Mouse (Mus musculus): ENCODE data around the gene Casr. TPM values are rescaled to one million over a fixed set of nuclear protein-coding genes. Genes with fewer than 3 reads are reported as not detected.
A peak's percentile ranks its signal among the peaks of the same experiment; 100 is the strongest.

Casr gene
- polyA plus RNA-seq (2015; fragmentation: Nextera tagmentation; extraction: Ambion mirVana) = 0.09 and 0.12 TPM in 2 replicates

DNA sequence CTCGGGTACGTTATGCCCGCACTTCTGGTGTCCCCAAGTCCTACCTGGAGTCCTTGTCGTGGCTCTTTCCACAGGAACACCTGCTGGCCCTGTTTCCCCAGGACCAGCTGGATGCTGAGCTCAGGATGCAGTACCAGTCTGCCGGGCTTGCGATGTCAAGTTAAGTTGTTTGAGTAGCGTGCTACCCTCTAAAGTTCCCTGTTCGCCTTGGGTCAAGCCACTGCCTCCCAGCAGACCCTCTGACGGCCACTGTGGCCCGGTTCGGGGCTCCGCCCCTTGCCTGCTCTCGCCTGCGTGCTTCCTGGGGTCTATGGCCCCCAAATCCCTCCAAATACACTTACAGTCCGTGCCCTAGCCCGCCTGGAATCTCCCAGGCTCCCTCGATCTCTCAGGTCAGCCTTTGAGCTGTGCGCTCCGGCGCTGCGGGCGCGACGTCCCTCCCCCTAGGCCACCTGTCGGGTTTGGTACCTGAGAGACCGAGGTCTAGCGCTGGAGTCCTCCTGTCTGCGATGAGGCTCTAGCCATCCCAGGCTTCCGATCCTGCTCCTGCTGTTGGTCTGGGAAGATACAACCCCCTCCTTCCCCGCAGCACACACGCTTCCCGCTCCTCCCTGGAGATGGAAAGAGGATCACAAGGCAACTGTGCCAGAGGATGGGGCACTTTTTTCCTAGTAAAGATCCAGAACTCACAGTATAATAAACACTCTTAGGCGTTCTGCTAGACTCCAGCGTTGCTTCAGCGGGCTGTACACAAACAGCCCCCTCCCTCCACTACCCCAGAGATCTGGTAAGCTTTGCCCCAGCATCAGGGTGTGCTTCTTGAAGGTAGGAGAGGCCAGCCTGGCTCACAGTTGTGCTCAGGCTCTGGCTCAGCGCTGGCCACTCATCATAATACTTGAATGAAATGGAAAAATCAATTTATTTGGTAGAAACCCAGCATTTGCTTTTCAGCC is at the start of gene Casr:
Gene Casr, minus strand, starts transcription at position 756 of the 953 bp plus-strand sequence.
- ATAC-seq (ENCODE audit: insufficient read depth, low FRiP score, low read depth) = no peak

DNA sequence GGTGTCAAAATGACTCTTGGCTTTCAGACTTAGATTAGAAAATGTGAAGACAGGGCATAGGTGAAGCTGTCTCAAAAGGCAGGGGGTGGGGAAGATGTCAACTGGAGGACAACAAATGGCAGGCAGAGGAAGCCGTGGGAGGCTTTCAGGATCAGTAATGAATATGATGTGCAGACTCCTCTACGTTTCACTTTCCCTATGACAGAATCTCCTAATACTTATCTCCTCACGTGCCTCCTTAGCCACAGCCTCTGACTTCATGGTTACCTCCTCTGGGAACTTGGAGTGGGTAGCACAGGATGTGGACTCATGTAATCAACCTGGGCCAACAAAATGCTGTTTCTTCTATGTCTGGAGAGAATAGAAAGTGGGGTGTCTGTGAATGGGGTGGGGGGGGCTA is 40.7 kb upstream of the Casr start:
- Histone ChIP-seq H3K9ac (no peak overlapping the region), H3K4me1 (no peaks in the 10 kb centered on the region), H3K4me3 (replicated peaks) (no peak overlapping the region), H3K36me3 (no peaks in the 10 kb centered on the region), H3K27me3 (replicated peaks) (no peaks in the 10 kb centered on the region), H3K27ac (no peak overlapping the region), H3K9me3 (no peaks in the 10 kb centered on the region), H3K4me2 (no peak overlapping the region)
- 60% methylated on average over 3 of the region's 3 CpGs for WGBS
- no peak for ATAC-seq (ENCODE audit: insufficient read depth, low FRiP score, low read depth)

More for the DNA sequence above, at the start of gene Casr:
- Histone ChIP-seq H3K27ac (no peak within 1 kb of the TSS), H3K4me1 (peaks cover 9% of the 10 kb centered on the region), H3K9ac (no peak within 1 kb of the TSS), H3K4me3 (replicated peaks) (peak within 1 kb of the TSS; percentile 27), H3K9me3 (no peaks in the 10 kb centered on the region), H3K36me3 (no peaks in the 10 kb centered on the region), H3K4me2 (peak within 1 kb of the TSS; percentile 64), H3K27me3 (replicated peaks) (peaks cover 12% of the 10 kb centered on the region)
- WGBS = 3% methylated on average over 36 of the region's 36 CpGs

DNA sequence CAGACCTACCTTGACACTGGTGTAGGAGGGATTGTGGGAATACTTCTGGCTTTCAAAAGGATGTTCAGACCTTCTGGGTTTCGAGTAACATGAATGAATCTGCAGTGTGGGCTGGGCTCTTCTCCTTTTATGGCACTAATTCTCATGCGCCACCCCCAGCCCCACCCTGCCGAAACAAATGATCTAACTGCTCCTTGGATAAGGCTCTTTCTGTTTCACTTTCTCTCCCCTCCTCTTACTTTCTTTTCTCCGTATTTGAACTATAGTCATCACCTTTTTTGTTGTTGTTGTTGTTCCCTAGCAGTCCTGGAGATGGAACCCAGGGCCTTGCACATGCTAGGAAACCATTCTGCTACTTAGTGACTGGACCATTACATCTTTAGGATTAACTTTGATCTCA is 36.3 kb upstream of the Casr start:
- ATAC-seq (ENCODE audit: insufficient read depth, low FRiP score, low read depth) = no peak
- H3K4me2 ChIP-seq = no peak overlapping the region

DNA sequence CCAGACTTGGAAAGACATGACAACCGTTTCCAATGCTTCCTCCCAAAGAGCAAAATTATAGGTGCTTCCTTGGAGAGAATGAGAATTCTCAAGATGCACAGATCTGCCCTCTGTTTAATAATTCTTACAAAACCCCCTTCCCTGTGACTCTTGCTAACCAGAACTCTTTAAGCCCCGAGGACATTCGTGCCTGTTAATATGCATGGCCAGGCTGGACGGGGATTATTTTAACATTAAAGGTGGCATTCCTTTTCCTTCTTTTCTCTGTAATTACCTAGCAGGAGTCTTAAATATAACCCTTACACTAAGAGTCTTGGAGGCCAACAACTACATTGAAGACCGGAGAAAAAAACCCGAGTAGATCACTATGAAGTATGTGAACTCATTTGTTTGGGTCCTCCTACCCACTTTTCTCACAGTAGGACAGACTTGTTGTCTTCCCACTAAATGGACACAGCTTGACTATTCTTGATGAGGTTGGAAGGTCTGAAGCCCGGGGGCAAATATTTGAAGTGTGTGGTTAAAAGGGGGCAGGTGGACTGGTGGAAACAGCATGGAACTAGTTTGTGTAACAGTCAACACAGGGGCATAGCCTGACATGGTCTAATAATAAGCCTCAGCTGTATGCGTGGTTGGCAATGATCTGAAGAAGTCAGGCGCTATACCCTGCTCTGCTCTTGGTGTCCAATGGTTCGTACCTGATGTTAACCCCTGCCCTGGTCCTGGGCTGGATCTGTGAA is 34.9 kb upstream of the Casr start:
- WGBS = 88% methylated on average over 10 of the region's 10 CpGs
- H3K27ac ChIP-seq = no peak overlapping the region
- no peak overlapping the region for H3K4me3 ChIP-seq (replicated peaks)
- H3K36me3 ChIP-seq = no peaks in the 10 kb centered on the region
- no peaks in the 10 kb centered on the region for H3K27me3 ChIP-seq (replicated peaks)
- H3K9ac ChIP-seq = no peak overlapping the region
- H3K4me2 ChIP-seq = no peak overlapping the region
- H3K4me1 ChIP-seq = no peaks in the 10 kb centered on the region
- no peaks in the 10 kb centered on the region for H3K9me3 ChIP-seq
- no peak for ATAC-seq (ENCODE audit: insufficient read depth, low FRiP score, low read depth)

More for the DNA sequence above, 36.3 kb upstream of the Casr start:
- no peaks in the 10 kb centered on the region for H3K27me3 ChIP-seq (replicated peaks)
- WGBS = 69% methylated on average over 4 of the region's 4 CpGs
- H3K9me3 ChIP-seq = no peaks in the 10 kb centered on the region
- H3K9ac ChIP-seq = no peak overlapping the region
- H3K4me1 ChIP-seq = no peaks in the 10 kb centered on the region
- no peaks in the 10 kb centered on the region for H3K36me3 ChIP-seq
- H3K27ac ChIP-seq = no peak overlapping the region
- H3K4me3 ChIP-seq (replicated peaks) = no peak overlapping the region

DNA sequence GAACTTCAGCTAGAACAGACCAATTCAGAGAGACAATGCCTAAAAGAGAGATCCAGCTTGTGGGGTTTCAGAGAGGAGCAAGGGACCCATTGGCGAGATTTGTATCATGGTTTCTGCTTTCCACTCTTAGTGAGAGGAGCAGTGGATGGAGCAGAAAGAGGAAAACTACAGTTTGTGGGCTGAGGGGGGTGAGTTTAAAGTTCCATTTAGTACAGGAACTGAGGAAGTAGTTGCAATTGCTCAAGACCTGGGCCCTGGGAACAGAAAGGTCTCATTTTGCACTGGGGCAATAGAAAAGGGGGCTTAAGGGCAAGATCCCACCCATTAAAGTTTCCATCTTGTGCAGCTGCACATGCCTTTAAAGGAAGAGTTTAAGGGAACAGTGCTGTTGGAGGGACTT is 28.0 kb upstream of the Casr start:
- no peaks in the 10 kb centered on the region for H3K36me3 ChIP-seq
- no peaks in the 10 kb centered on the region for H3K9me3 ChIP-seq
- H3K27me3 ChIP-seq (replicated peaks) = no peaks in the 10 kb centered on the region
- H3K4me1 ChIP-seq = no peaks in the 10 kb centered on the region
- no peak overlapping the region for H3K4me3 ChIP-seq (replicated peaks)
- H3K4me2 ChIP-seq = no peak overlapping the region
- WGBS = 70% methylated on average over 1 of the region's 1 CpGs
- no peak for ATAC-seq (ENCODE audit: insufficient read depth, low FRiP score, low read depth)
- H3K9ac ChIP-seq = no peak overlapping the region
- no peak overlapping the region for H3K27ac ChIP-seq

DNA sequence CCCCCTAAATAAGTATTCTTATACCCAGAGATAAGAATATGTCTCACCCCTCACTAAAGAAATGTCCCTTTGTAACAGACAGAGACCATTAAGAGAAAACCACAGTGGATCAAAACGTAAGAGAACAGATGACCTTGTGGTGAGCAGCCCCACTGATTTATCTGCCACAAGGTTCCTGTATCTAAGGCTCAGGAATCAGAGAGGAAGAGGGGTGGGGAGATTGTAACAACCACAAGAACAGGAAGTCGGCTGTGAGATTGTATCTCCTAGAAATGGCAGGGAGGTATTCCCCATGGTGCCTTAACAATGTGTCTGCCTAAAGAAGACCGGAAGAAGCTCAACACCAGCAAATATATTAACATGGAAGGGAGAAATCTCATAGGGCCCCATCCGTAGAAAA is 26.0 kb upstream of the Casr start:
- H3K9me3 ChIP-seq = no peaks in the 10 kb centered on the region
- no peak overlapping the region for H3K9ac ChIP-seq
- WGBS = 62% methylated on average over 4 of the region's 4 CpGs
- H3K27ac ChIP-seq = no peak overlapping the region
- no peaks in the 10 kb centered on the region for H3K27me3 ChIP-seq (replicated peaks)
- no peak overlapping the region for H3K4me3 ChIP-seq (replicated peaks)
- no peak for ATAC-seq (ENCODE audit: insufficient read depth, low FRiP score, low read depth)
- H3K4me1 ChIP-seq = no peaks in the 10 kb centered on the region
- H3K4me2 ChIP-seq = no peak overlapping the region
- H3K36me3 ChIP-seq = no peaks in the 10 kb centered on the region

DNA sequence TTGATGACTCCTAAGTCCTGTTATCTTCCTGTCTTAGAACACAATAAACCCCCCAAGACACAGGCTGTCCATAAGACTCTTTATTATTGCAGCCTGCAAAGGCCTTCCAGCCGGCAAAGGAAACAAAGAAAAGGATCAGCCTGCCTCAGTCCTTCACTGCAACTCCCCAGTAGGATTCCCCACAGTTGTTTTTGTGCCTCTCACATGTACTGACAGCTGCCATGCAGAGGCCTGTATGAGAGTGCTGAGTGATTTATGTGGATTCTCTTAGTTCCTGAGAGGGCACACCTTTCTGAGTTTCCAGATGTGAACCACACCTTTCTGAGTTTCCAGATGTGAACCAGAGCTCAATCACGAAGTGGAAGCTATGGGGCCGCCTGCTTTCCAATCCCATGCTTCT is 20.1 kb upstream of the Casr start:
- no peak overlapping the region for H3K4me2 ChIP-seq
- no peaks in the 10 kb centered on the region for H3K27me3 ChIP-seq (replicated peaks)
- H3K27ac ChIP-seq = no peak overlapping the region
- no peak overlapping the region for H3K9ac ChIP-seq
- no peaks in the 10 kb centered on the region for H3K4me1 ChIP-seq
- no peak for ATAC-seq (ENCODE audit: insufficient read depth, low FRiP score, low read depth)
- H3K36me3 ChIP-seq = no peaks in the 10 kb centered on the region
- WGBS = 55% methylated on average over 3 of the region's 3 CpGs
- H3K4me3 ChIP-seq (replicated peaks) = no peak overlapping the region
- no peaks in the 10 kb centered on the region for H3K9me3 ChIP-seq

DNA sequence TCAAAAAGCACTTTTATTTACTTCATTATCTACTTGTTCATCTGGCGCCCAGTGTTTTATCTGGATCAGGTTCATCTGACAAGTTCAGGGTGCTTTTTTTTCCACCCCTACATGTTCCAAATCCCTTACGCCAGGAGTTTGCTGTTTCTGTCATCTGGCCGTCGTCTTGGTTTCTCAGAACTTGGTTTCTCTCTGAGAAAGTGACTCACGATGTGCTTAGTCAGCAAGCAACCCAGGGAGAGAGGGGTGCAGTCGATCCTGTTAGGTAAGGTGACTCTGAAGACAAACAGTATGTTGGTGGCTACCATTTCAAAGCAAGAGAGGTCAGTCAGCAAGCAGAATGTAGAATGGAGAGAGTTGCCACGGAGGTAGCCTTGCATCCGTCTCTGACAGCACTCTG is 10.0 kb upstream of the Casr start:
- no peaks in the 10 kb centered on the region for H3K4me1 ChIP-seq
- H3K9me3 ChIP-seq = no peaks in the 10 kb centered on the region
- no peak overlapping the region for H3K4me2 ChIP-seq
- no peak overlapping the region for H3K27ac ChIP-seq
- no peaks in the 10 kb centered on the region for H3K27me3 ChIP-seq (replicated peaks)
- WGBS = 56% methylated on average over 8 of the region's 8 CpGs
- H3K36me3 ChIP-seq = no peaks in the 10 kb centered on the region
- ATAC-seq (ENCODE audit: insufficient read depth, low FRiP score, low read depth) = no peak
- H3K9ac ChIP-seq = no peak overlapping the region
- no peak overlapping the region for H3K4me3 ChIP-seq (replicated peaks)

DNA sequence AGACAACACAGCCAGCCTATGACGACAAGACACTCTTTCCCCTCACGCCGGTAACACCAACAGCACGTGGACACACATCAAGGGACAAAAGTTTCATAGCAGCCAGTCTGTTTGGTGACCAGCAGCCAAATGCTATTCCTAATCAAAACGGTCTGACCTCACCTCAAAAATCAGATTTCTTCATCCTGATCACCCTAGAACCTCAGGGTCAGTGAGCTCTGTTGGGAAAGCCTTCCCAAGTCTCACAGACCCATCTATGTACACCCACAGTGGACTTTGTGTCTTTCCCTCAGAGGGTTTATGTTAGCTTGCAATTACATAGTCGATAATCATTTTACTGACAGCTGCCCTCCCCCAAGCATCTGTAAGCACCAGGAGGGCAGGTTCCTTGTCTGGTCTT is 2.4 kb downstream of the Casr start:
- H3K36me3 ChIP-seq = no peaks in the 10 kb centered on the region
- no peak overlapping the region for H3K9ac ChIP-seq
- no peak for ATAC-seq (ENCODE audit: insufficient read depth, low FRiP score, low read depth)
- H3K9me3 ChIP-seq = no peaks in the 10 kb centered on the region
- H3K4me1 ChIP-seq = peaks cover 9% of the 10 kb centered on the region
- 75% methylated on average over 6 of the region's 6 CpGs for WGBS
- H3K4me2 ChIP-seq = no peak overlapping the region
- H3K27me3 ChIP-seq (replicated peaks) = peaks cover 12% of the 10 kb centered on the region
- no peak overlapping the region for H3K4me3 ChIP-seq (replicated peaks)
- H3K27ac ChIP-seq = no peak overlapping the region

DNA sequence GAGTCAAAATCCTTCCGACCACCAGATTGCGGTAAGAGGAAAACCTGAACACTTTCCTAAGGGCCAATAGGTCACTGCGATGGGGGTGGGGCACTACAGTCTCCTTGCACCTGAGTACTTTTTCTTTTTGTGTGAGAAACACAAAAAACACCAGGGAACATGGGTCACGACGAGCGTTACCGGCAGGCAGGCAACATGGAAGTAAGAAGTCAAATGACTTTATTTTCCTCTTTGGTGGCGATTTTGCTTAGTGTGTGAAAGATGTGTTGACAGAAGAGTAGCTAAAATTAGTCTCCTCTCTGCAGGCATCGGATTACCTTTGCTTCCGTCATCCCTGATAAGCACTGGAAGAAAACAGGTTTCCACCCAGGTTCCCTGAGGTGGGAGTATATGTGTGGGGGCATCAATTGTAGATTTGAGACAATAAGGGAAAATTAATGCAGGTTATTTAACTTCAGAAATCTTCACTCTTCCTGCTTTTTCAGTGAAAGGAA is 6.2 kb downstream of the Casr start:
- Histone ChIP-seq H3K4me3 (replicated peaks) (no peak overlapping the region), H3K36me3 (no peaks in the 10 kb centered on the region), H3K27me3 (replicated peaks) (no peaks in the 10 kb centered on the region), H3K9ac (no peak overlapping the region), H3K27ac (no peak overlapping the region), H3K9me3 (no peaks in the 10 kb centered on the region), H3K4me2 (no peak overlapping the region), H3K4me1 (no peaks in the 10 kb centered on the region)
- ATAC-seq (ENCODE audit: insufficient read depth, low FRiP score, low read depth) = no peak
- WGBS = 59% methylated on average over 10 of the region's 10 CpGs

DNA sequence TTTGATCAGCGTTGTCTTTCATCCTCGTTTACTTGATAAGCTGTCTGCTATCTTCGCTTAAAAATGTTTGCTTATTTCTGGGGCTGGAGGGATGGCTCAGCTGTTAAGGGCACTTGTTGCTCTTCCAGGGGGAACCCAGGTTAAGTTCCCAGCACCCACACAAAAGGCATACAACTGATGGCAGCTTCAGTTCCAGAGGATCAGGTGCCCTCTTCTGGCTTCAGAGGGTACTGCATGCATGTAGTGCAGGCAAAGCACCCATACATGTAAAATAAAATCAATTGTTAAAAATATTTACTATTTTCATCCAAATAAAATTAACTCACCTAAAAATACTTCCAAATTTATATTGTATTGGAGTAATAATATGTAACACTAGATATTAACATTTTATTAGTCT is 8.3 kb downstream of the Casr start:
- Histone ChIP-seq H3K4me3 (replicated peaks) (no peak overlapping the region), H3K4me2 (no peak overlapping the region), H3K36me3 (no peaks in the 10 kb centered on the region), H3K9ac (no peak overlapping the region), H3K27ac (no peak overlapping the region), H3K9me3 (no peaks in the 10 kb centered on the region), H3K27me3 (replicated peaks) (no peaks in the 10 kb centered on the region), H3K4me1 (no peaks in the 10 kb centered on the region)
- WGBS = 90% methylated on average over 3 of the region's 3 CpGs
- ATAC-seq (ENCODE audit: insufficient read depth, low FRiP score, low read depth) = no peak

DNA sequence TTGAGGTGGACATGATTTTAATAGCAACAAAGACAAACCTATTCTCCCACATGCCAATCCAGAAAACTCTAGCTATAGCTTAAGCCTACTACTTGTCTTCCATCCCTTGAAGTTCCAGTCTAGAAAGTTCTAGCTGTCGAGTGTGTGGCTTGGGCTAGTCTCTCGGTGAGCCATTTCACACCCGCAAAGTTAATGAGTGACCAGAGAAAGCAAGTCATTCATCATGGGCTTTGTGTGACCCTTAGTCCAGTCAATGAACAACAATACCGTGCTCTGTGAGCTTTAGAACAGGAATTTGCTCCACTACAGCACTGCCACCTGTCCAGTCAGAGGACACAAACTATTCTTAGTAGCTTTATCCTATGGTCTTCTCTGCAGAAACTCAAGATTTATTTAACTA is 16.6 kb downstream of the Casr start:
- H3K9ac ChIP-seq = no peak overlapping the region
- WGBS = 43% methylated on average over 4 of the region's 4 CpGs
- H3K27me3 ChIP-seq (replicated peaks) = no peaks in the 10 kb centered on the region
- no peak overlapping the region for H3K4me2 ChIP-seq
- no peaks in the 10 kb centered on the region for H3K9me3 ChIP-seq
- H3K4me1 ChIP-seq = no peaks in the 10 kb centered on the region
- no peak overlapping the region for H3K4me3 ChIP-seq (replicated peaks)
- ATAC-seq (ENCODE audit: insufficient read depth, low FRiP score, low read depth) = peak; percentile 77; the same call in 1 of the 2 replicates
- H3K27ac ChIP-seq = no peak overlapping the region
- H3K36me3 ChIP-seq = no peaks in the 10 kb centered on the region
